Mouse (Mus musculus) erythroblast, adult 5-6 weeks (primary cell): ENCODE measurements around the gene Lipc. TPM values are rescaled to one million over a fixed set of nuclear protein-coding genes. Genes with fewer than 3 reads are reported as not detected.
"Not testable (repeated sequence)": the region's sequence is repeated elsewhere in the genome, so short reads cannot be mapped to it uniquely, and the experiment has no call there.

Source experiments
- ATAC-seq: replicated peaks from 2 replicates; pipeline ENCODE4 v1.8.0; 2016; ENCODE audit warnings: moderate number of reproducible peaks, mild to moderate bottlenecking, moderate TSS enrichment, inconsistent platforms; ENCODE audit not compliant: poor library complexity, low FRiP score, severe bottlenecking
- total RNA-seq, 2 experiments: library from RNA; stranded (forward) in 1 of 2; stranded (reverse) in 1 of 2; fragments of 150-400 nt in 1 of 2; fragments of 200-764, 138-1000 nt in 1 of 2; gene quantifications; 2 replicates each; pipeline versions ENCODE4 v1.2.3 to v1.2.4; 2015 to 2017; ENCODE audit warnings: low replicate concordance in 2 of 2

Gene Lipc
- total RNA-seq, 2 experiments from 2014 or later: not detected

GRCm38 (mm10) chr9:70872675-70873074, 79.4 kb downstream of the Lipc start:
- no peak for ATAC-seq

- ATAC-seq: 0 out of 2 replicates have a peak, but pooled peaks have one; percentile 34
These were observed 81.7 kb downstream of the Lipc start for GRCm38 (mm10) chr9:70870326-70870725.

- ATAC-seq: no peak
These were observed 82.7 kb downstream of the Lipc start for GRCm38 (mm10) chr9:70869169-70869873.

GRCm38 (mm10) chr9:70867381-70867780, 84.6 kb downstream of the Lipc start:
- ATAC-seq: no peak

- peak; percentile 55 for ATAC-seq
These were observed 88.0 kb downstream of the Lipc start for GRCm38 (mm10) chr9:70864039-70864438.

GRCm38 (mm10) chr9:70863299-70863698, 88.7 kb downstream of the Lipc start:
- ATAC-seq: peak; percentile 61

GRCm38 (mm10) chr9:70859233-70859632, 92.8 kb downstream of the Lipc start:
- no peak for ATAC-seq

GRCm38 (mm10) chr9:70855868-70856267, 96.2 kb downstream of the Lipc start:
- peak; percentile 89 for ATAC-seq

GRCm38 (mm10) chr9:70854950-70855349, 97.1 kb downstream of the Lipc start:
- no peak for ATAC-seq

GRCm38 (mm10) chr9:70853081-70853480, 98.9 kb downstream of the Lipc start:
- ATAC-seq: not testable (repeated sequence)

GRCm38 (mm10) chr9:70851533-70851932, 100.5 kb downstream of the Lipc start:
- no peak for ATAC-seq

GRCm38 (mm10) chr9:70848135-70848770, 103.8 kb downstream of the Lipc start:
- peak; percentile 52 for ATAC-seq

- peak; percentile 87 for ATAC-seq
These were observed 104.4 kb downstream of the Lipc start for GRCm38 (mm10) chr9:70847627-70848051.

- ATAC-seq: no peak
These were observed 108.8 kb downstream of the Lipc start for GRCm38 (mm10) chr9:70843270-70843669.

- ATAC-seq: peak; percentile 67
These were observed 109.6 kb downstream of the Lipc start for GRCm38 (mm10) chr9:70842300-70842941.

- no peak for ATAC-seq
These were observed 110.4 kb downstream of the Lipc start for GRCm38 (mm10) chr9:70841426-70842215.

- ATAC-seq: no peak
These were observed 111.1 kb downstream of the Lipc start for GRCm38 (mm10) chr9:70840861-70841341.

GRCm38 (mm10) chr9:70838132-70838911, 113.7 kb downstream of the Lipc start:
- no peak for ATAC-seq

GRCm38 (mm10) chr9:70834730-70835154, 117.3 kb downstream of the Lipc start:
- peak; percentile 87 for ATAC-seq
